Mouse (Mus musculus) kidney, postnatal 10 days (tissue): ENCODE measurements around the gene Cxcl10.
A peak's percentile ranks its signal among the peaks of the same experiment; 100 is the strongest.

Experiments used
- DNase-seq: peaks from one replicate; pipeline ENCODE4 v3.0.0; 2021; ENCODE audit warnings: mixed read lengths

The Cxcl10 gene

DNA sequence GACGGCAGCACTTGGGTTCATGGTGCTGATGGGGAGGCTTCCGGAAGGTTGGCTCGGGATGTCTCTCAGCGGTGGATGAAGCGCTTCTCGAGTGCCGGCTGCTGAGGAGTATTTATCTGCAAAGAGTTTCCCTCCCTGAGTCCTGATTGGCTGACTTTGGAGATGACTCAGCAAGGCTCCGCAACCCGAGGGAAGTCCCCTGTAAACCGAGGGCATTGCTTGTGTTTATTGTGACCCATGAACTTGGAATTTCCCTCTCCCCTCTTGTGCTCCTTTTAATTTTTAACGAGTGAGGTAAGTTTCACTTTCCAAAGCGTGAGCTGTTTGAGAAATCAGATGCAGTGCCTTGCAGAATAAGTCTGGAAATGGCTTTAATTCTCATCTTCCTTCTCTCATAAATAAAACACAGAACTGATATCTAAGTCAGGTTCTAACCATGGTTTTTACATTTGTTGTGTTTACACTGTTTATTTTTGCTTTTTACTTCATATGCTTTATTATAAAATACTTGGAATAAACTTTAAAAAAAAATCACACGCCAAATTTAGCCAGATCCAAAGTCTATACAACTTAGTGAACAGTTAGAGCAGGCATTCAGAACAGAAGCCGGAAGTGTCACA is at the start of gene Cxcl10:
Cxcl10 (minus strand) TSS at position 96 of the 620 bp plus-strand sequence.
- DNase-seq: peak; percentile 72

GRCm38 (mm10) chr5:92398153-92398552 is 49.5 kb upstream of the Cxcl10 start:
- peak; percentile 92 for DNase-seq

- DNase-seq: no peak
These were observed 47.8 kb upstream of the Cxcl10 start for GRCm38 (mm10) chr5:92396476-92396875.

GRCm38 (mm10) chr5:92395764-92396163 is 47.1 kb upstream of the Cxcl10 start:
- DNase-seq: no peak

GRCm38 (mm10) chr5:92393863-92394262 is 45.2 kb upstream of the Cxcl10 start:
- DNase-seq: no peak

DNA sequence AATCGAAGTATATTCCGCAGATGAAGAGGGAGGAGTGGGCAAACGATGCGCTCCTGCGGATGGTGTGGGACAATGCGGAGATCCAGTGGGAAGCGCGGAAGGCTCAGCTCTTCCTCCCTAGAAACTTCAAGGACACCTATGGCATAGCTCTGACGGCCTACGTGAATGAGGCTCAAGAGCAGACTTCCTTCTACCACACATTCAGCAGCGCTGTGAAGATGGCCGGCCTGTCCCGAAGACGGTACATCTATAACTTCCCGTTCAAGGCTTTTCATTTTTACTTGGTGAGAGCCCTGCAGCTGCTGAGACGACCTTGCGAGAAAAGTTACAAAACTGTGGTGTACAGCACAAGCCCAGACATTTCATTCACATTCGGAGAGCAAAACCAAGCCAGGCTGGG is 43.9 kb upstream of the Cxcl10 start:
- DNase-seq: no peak

GRCm38 (mm10) chr5:92390615-92391014 is 41.9 kb upstream of the Cxcl10 start:
- no peak for DNase-seq

GRCm38 (mm10) chr5:92389977-92390376 is 41.3 kb upstream of the Cxcl10 start:
- no peak for DNase-seq

- DNase-seq: peak; percentile 77
These were observed 38.7 kb upstream of the Cxcl10 start for GRCm38 (mm10) chr5:92387433-92387832.

- peak; percentile 61 for DNase-seq
These were observed 38.0 kb upstream of the Cxcl10 start for GRCm38 (mm10) chr5:92386643-92387042.

DNA sequence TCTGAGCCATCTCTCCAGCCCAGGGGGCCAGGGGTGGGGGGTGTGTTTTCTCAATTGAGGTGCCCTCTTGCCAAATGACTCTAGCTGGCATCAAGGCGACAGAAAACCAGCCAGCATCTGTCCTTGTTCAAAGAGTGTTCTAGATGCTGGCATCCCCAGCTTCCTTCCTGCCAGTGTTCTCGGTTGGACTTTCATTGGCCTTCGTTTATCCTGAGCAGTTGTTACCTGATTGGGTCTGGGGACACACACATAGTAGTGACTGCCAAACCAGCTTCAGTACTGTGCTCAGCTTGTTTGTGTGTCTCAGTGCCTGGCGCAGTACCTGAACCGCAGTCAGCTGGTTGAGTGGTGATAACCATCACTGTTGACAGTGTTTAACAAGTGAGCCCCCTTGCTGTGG is 37.4 kb upstream of the Cxcl10 start:
- no peak for DNase-seq

DNA sequence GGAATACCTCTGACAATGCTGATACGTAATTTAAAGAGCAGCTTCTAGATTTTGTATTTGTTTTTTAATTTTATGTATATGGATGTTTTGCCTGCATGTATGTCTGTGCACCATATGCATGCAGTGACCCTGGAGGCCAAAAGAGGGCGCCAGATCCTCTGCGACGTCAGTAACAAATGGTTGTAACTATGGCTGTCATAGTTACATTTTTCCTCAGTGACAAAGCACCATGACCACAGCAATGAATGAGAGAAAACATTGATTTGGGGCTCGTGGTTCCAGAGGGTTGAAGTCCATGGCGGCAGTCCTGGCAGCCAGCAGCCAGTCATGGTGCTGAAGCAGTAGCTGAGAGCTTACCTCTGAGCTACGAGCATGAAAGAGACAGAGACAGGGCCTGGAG is 36.2 kb upstream of the Cxcl10 start:
- DNase-seq: peak; percentile 60

DNA sequence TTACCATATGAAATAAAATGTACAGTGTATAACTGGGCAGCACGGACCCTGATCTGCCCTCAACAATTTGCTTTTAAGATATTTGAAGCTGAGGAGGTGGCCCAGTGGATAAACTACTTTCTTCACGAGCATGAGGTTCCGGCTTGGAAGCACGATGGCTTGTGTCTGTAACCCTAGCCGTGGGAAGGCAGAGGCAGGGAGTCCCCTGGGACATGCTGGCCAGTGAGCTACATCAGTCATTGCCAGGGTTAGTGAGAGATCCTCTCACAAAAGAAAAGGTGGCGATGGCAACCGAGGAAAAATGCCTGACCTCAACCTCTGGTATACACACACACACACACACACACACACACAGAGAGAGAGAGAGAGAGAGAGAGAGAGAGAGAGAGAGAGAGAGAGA is 35.1 kb upstream of the Cxcl10 start:
- no peak for DNase-seq

GRCm38 (mm10) chr5:92382349-92382679 is 33.6 kb upstream of the Cxcl10 start:
- DNase-seq: no peak

- peak; percentile 91 for DNase-seq
These were observed 33.1 kb upstream of the Cxcl10 start for GRCm38 (mm10) chr5:92381550-92382348.

DNA sequence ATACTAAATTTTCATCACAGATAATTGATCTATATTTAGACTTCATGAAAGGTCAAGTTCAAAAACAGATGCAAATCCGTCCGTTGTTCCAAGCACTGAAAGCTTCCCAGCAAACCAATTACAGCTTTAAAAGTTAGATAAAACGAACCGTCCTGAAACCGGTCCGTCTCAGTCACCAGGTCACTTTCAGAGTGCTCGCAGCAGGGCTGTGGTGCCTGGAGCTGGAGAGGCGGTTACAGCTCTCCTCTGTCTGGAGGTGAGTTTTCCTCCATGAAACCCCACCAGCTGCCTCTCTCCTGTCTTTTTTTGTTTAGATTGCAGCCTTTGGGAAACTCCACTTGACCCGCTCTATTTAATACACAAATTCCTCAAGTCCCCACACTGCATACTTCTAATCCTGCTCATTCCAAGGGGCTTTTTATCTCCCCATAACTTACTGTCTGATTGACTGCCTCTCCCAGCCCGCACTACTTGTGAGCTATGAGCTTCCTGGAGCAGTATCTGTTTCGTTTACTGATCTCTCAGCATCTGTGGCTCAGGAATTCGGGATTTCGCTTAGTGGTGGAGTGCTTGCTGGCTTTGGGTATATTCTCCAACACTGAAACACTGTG is 28.2 kb upstream of the Cxcl10 start:
- no peak for DNase-seq

GRCm38 (mm10) chr5:92375368-92375767 is 26.7 kb upstream of the Cxcl10 start:
- peak; percentile 61 for DNase-seq

DNA sequence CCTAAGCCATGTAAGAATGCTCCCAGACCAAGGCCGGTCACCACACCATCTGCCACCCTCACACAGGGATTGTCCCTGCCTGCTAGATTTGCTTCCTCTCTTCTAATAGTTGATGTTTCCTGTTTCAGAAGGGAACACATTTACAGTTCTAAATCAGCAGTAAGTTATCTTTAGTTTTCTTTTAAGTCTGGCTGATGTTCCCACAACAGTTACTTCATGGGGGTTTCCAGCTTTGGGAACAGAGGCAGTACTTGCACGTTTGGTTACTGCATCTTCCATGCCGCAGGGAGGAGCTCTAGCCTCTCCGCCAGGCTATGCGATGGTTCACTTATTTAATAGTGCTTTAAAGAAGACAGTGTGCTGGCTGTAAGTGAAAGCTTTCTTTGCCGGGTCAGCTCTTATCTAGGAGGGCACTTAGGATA is 26.0 kb upstream of the Cxcl10 start:
- peak; percentile 75 for DNase-seq

DNA sequence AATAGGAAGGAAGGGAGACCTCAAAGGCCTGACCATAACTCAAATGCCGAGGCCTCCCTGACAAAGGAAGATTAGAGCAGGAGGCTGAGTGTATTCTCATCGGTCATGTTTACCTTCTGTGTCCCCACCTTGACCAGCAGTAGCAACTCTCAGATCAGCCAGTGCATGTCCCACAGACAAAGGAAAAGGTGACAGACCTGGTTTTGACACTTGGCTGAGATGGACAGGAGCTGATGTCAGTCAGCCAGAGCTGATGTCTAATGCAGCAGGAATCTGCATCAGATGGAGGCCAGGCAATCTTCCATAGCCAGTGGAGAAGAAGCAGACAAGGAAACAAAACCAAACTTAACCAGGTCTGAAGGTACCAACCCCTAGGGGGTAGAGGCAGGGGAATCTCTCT is 23.9 kb upstream of the Cxcl10 start:
- DNase-seq: no peak

GRCm38 (mm10) chr5:92371361-92371976 is 22.8 kb upstream of the Cxcl10 start:
- DNase-seq: no peak

GRCm38 (mm10) chr5:92370891-92371290 is 22.2 kb upstream of the Cxcl10 start:
- DNase-seq: no peak

GRCm38 (mm10) chr5:92370392-92370791 is 21.7 kb upstream of the Cxcl10 start:
- DNase-seq: no peak

GRCm38 (mm10) chr5:92369151-92369994 is 20.7 kb upstream of the Cxcl10 start:
- peak; percentile 75 for DNase-seq
